Mouse (Mus musculus): Measurements from ENCODE around the gene Fsip1.

The Fsip1 gene

GRCm38 (mm10) chr2:118254516-118254915 is 2.2 kb downstream of the Fsip1 start:
- no peak for DNase-seq (ENCODE audit: low spot score)

- DNase-seq (ENCODE audit: low spot score): no peak
Measured at GRCm38 (mm10) chr2:118248966-118249365, 7.8 kb downstream of the Fsip1 start.

- no peak for DNase-seq (ENCODE audit: low spot score)
Measured at GRCm38 (mm10) chr2:118248016-118248415, 8.8 kb downstream of the Fsip1 start.

GRCm38 (mm10) chr2:118245914-118246313 is 10.9 kb downstream of the Fsip1 start:
- peak; percentile 54 for DNase-seq (ENCODE audit: low spot score)

- no peak for DNase-seq (ENCODE audit: low spot score)
Measured at GRCm38 (mm10) chr2:118236196-118236595, 20.6 kb downstream of the Fsip1 start.

- DNase-seq (ENCODE audit: low spot score): no peak
Measured at GRCm38 (mm10) chr2:118235614-118236013, 21.2 kb downstream of the Fsip1 start.

- DNase-seq (ENCODE audit: low spot score): no peak
Measured at GRCm38 (mm10) chr2:118230544-118230943, 26.2 kb downstream of the Fsip1 start.

GRCm38 (mm10) chr2:118228486-118229079 is 28.2 kb downstream of the Fsip1 start:
- DNase-seq (ENCODE audit: low spot score): no peak

GRCm38 (mm10) chr2:118225316-118226041 is 31.3 kb downstream of the Fsip1 start:
- no peak for DNase-seq (ENCODE audit: low spot score)

- DNase-seq (ENCODE audit: low spot score): no peak
Measured at GRCm38 (mm10) chr2:118217993-118218595, 38.7 kb downstream of the Fsip1 start.

GRCm38 (mm10) chr2:118209712-118210111 is 47.1 kb downstream of the Fsip1 start:
- DNase-seq (ENCODE audit: low spot score): no peak

GRCm38 (mm10) chr2:118208651-118209050 is 48.1 kb downstream of the Fsip1 start:
- no peak for DNase-seq (ENCODE audit: low spot score)

GRCm38 (mm10) chr2:118205991-118206585 is 50.7 kb downstream of the Fsip1 start:
- DNase-seq (ENCODE audit: low spot score): no peak

GRCm38 (mm10) chr2:118204646-118205045 is 52.1 kb downstream of the Fsip1 start:
- DNase-seq (ENCODE audit: low spot score): no peak

- no peak for DNase-seq (ENCODE audit: low spot score)
Measured at GRCm38 (mm10) chr2:118203739-118204461, 52.9 kb downstream of the Fsip1 start.

- no peak for DNase-seq (ENCODE audit: low spot score)
Measured at GRCm38 (mm10) chr2:118202934-118203333, 53.8 kb downstream of the Fsip1 start.

- DNase-seq (ENCODE audit: low spot score): no peak
Measured at GRCm38 (mm10) chr2:118201983-118202382, 54.8 kb downstream of the Fsip1 start.

- peak; percentile 75 for DNase-seq (ENCODE audit: low spot score)
Measured at GRCm38 (mm10) chr2:118199867-118200266, 56.9 kb downstream of the Fsip1 start.

GRCm38 (mm10) chr2:118196966-118197365 is 59.8 kb downstream of the Fsip1 start:
- no peak for DNase-seq (ENCODE audit: low spot score)

- DNase-seq (ENCODE audit: low spot score): no peak
Measured at GRCm38 (mm10) chr2:118182136-118182535, 74.6 kb downstream of the Fsip1 start.

- DNase-seq (ENCODE audit: low spot score): no peak
Measured at GRCm38 (mm10) chr2:118179873-118180585, 76.7 kb downstream of the Fsip1 start.

- DNase-seq (ENCODE audit: low spot score): no peak
Measured at GRCm38 (mm10) chr2:118179472-118179871, 77.3 kb downstream of the Fsip1 start.

Measured in ovary, postnatal 36 days (tissue).